Mouse (Mus musculus) ES-CJ7 (cell line): ENCODE data around the gene Sncb.

Experiments used
- DNase-seq: peaks from one replicate; pipeline ENCODE4 v3.0.0; 2011; ENCODE audit warnings: low read depth, low spot score

Sncb gene

DNA sequence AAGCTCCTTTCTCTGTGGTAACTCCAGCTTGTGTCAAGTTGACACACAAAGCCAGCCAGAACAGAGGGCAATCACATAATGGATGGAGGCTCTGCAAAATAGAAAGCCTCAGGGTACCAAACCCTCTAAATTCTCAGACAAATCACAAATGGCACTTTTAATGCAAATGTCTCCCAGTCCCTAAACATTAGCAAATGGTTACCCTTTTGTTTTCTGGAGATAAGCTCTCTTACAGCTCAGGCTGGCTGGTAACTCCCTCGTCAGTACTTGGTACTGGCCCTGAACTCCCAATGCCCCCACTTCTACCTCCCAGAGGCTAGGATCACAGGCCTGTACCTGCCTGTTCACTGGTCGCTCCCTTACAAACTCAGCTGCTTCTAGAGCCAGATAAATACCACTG, 16.8 kb upstream of the Sncb start:
- DNase-seq = peak; percentile 94

- DNase-seq = no peak
Observed at GRCm38 (mm10) chr13:54781086-54781485, 14.7 kb upstream of the Sncb start.

- DNase-seq = no peak
Observed at GRCm38 (mm10) chr13:54780592-54780991, 14.2 kb upstream of the Sncb start.

DNA sequence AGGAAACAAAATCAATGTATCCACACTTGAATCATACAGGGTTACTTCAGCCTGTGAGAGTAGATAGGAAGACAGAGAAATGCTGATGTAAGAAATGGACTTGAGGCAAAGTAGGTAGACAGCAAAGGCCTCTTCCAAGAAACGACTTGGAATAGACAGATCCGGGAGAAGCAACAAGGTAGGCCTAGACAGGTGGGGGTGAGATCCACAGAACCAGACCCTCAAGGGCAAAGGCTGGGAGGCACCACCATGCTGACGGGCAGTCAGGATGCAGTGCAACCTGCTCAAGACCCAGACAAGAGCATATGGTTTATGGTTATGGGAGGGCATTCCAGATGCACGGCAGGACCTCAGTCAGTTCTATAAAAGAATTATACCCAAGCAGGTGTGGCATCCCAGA, 617 bp upstream of the Sncb start:
- DNase-seq = no peak

DNA sequence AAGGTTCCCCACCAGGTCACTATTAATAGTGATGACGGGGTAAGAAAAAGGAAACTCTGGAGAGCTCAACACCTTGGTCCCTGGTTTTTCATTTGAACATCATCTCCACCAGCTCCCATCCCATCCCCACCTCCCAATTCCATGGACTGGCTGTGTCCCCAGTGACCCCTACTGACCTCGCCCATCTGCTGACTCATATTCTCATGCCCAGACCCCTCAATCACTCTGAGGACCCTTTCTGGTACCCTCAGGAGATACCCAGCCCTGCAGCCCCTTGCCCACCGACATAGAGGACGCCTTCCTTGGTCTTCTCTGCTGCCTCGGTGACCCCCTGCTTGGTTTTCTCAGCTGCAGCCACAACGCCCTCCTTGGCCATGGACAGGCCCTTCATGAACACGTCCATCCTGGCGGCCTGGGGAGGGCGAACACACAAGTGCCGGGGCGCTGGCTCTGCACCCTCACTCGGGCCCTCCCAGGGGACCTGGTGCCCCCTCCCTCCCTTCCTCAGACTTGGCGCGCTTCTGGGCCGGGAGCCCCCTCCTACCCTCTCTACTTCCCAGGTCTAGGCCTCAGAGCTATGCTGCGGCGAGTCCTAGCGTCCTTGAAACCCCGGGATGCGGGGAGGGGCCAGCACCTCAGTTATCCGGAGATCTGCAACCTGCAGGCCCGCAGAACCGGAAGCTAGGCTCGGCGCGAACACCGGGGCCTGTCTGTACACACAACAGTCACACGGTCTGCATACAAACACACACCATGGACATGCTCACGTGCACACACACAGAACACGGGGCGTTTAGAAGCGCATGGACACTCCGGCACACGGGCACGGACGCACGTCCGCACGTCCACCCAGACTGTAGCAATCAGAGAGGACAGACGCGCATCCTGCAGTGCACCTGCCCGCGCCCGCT, 859 bp downstream of the Sncb start:
- DNase-seq = no peak

DNA sequence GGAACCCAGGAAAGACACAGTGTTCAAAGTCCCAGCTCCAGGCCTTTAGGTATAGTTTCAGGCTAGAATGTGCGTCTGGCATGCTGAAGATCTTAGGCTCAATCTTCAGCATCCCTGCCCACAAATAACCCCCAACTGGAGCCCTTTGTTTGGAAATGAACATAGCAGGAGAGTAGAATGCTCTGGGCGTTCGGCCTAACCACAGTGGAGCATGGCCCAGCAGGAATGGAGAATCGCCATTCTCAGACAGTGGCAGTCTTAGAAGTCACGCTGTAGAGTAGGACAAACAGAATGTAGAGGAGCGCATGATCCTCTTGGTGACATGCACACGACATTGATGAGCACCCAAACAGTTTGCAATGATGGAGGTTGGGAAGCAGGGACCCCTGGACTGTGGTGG, 5.5 kb downstream of the Sncb start:
- DNase-seq = no peak

GRCm38 (mm10) chr13:54760164-54760795, 6.1 kb downstream of the Sncb start:
- no peak for DNase-seq

DNA sequence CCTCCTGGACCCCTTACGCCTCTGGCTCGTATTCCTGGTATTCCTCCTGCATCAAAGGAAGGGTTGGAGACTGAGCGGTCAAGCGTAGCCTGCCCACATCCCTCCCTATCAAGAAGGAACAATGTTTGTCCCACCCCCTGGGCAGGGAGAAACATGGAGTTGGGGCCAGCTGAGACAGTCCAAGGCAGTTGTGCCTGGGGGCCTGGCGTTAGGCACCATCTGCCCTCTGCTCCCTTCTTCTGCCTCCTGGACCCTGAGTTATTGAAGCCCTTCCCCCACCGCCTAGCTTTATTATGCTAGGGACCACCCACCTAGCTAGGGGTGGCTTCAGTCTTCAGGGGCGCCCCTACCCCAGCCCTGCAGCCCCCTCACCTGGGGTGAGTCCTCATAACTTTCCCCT, 6.9 kb downstream of the Sncb start:
- DNase-seq = no peak

GRCm38 (mm10) chr13:54758756-54759470, 7.5 kb downstream of the Sncb start:
- DNase-seq = no peak

DNA sequence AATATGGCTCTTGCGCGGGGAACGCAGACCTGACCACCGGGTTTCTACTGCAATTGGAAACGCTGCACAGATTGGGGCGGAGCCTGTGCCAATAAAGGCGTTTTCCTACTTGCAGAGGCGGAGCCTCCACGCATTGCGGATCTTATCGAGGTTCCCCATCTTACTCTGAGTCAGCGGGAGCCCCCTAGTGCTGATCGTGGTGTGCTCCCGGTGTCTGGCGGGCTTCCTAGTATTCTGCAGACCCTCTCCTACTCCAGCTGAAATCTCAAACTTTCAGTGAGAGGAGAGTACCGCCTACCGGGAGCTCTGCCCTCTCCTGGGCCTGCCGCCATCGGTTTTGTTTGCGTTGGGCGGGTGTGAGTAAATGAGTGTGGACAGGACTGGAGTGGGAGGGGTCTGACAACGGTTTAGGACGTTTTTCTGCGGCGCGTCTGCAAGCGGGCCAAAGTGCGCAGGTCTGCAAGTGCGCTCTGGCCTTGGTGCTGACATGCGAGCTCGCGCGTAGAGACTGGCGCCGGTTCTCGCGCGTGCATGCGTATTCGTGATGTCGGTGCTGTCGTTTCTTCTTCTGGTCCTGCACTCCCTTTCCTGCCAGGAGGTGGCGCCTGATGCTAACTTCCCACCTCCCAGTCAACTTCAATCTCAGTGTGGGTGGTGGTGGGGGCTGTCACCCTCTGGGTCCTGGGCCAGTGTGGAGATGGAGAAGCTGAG, 8.2 kb downstream of the Sncb start:
- peak; percentile 99 for DNase-seq

- no peak for DNase-seq
Observed at GRCm38 (mm10) chr13:54757093-54757830, 9.1 kb downstream of the Sncb start.

- DNase-seq = no peak
Observed at GRCm38 (mm10) chr13:54756156-54756712, 10.2 kb downstream of the Sncb start.

DNA sequence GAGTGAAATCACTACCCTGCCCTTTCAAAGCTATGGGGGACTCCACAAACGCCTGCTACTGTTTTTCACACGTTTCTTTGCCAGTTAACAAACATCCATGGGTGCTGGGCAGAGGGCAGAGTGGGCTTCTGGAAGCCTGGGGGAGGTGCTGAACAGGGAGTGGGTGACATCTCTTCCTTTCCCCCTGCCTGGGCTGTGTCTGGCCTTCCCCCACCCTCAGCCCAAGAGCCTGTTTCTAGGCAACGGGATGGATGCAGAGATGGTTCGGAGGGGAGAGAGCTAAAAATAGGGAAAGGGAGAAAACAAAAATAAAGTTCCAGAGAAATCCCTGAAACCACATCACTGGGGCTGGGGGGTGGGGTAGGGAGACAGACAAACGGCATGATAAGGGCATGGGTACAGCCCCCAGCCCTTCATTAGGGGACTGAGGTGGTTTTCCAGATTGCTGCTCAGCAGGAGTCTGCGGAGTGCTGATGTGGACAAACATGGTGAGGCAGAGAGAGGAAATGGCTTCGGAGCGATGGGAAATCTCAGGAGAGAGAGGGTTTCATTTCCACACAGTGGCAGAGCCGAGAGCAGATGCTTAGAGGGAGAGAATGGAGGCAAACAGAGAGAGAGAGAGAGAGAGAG, 11.1 kb downstream of the Sncb start:
- DNase-seq = no peak

- no peak for DNase-seq
Observed at GRCm38 (mm10) chr13:54754169-54755080, 12.0 kb downstream of the Sncb start.

- DNase-seq = no peak
Observed at GRCm38 (mm10) chr13:54753733-54754132, 12.7 kb downstream of the Sncb start.

GRCm38 (mm10) chr13:54752656-54753055, 13.7 kb downstream of the Sncb start:
- DNase-seq = no peak

- DNase-seq = peak; percentile 37
Observed at GRCm38 (mm10) chr13:54750699-54751098, 15.7 kb downstream of the Sncb start.

- DNase-seq = no peak
Observed at GRCm38 (mm10) chr13:54749864-54750411, 16.5 kb downstream of the Sncb start, which contains the start of gene Gprin1. Gene Gprin1 (minus strand): TSS chr13:54749874.
